Comparison of ENCODE assay signal across 12 mouse cellular contexts in the genomic region with DNA sequence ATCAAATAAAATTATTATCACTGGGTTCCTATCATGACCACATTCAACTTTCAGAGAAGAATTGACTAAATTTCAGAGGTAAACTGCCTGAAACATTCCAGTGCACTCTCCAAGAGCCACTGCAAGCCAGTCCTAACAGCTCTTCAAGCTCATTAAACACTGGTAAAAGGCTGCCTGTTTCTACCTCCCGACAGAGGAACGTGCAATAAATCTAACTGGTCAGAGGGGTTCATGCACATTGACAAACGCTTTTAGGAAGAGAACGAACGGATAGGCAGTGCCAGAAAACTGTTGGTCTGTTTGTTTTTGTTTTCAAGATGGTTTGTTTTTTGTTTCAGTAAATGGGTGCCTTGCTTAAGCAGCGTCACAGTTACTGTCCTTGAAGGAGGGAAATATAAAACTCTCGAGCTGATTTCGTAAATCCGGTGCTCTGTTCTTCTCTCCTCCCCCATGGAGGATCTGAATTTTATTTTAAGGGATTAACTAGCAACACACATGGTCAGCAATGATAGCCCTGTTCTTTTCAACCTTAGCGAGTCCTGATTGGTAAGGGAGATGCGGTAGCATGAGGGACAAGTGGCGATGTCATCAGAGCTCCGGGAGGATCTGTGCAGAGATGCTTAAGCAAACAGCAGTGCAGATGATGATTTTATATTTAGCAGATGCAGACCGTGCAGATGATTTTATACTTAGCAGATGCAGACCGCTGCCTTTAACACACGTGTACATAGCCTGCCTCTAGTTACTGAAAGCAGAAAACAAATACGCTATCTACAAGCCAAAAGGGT. TPM values are rescaled to one million over a fixed set of nuclear protein-coding genes. Genes with fewer than 3 reads are reported as not detected.
DNase-seq lines count a peak whose midpoint lies in the region; ATAC-seq and TF ChIP-seq lines count a peak whose summit lies in the region.
"Had no signal": no experiment of that assay in that cellular context is flagged by ENCODE, and none has a peak within 500 bp of the region (broad histone marks: within the 10 kb centered on the region; RNA-seq: fewer than 3 reads in every experiment).

No protein-coding gene starts in this region.

- H3K27me3 ChIP-seq in lung, postnatal 0 days (replicated peaks; ENCODE audit: insufficient read depth, low read length), result no peaks in the 10 kb centered on the region
- H3K27me3 ChIP-seq in limb, embryonic 11.5 days (ENCODE audit: control insufficient read depth, insufficient read depth, low read length), result no peaks in the 10 kb centered on the region
- H3K27me3 ChIP-seq in stomach, embryonic 16.5 days (ENCODE audit: control insufficient read depth, insufficient read depth, low read length), result no peaks in the 10 kb centered on the region

- no peak for TF ChIP-seq CTCF in gastrocnemius, adult 2 months (IDR thresholded peaks at IDR 0.05)
- no peak for TF ChIP-seq CTCF in lung, postnatal 0 days (IDR thresholded peaks at IDR 0.05)

- no peaks in the 10 kb centered on the region for H3K4me1 ChIP-seq in lung, postnatal 0 days (ENCODE audit: insufficient read depth, low read depth, low read length)
- peaks cover 22% of the 10 kb centered on the region for H3K4me1 ChIP-seq in limb, embryonic 11.5 days (ENCODE audit: control insufficient read depth, insufficient read depth, low read length)
- H3K4me1 ChIP-seq in stomach, embryonic 16.5 days (ENCODE audit: control insufficient read depth, insufficient read depth, low read length), result no peaks in the 10 kb centered on the region

- H3K4me3 ChIP-seq in gastrocnemius, adult 2 months, result peak overlapping the region; percentile 42
- H3K4me3 ChIP-seq in lung, postnatal 0 days (ENCODE audit: low read depth, low read length), result peak overlapping the region; percentile 6; the same call in 1 of the 2 replicates
- H3K4me3 ChIP-seq in limb, embryonic 11.5 days (ENCODE audit: low read depth, low read length), result no peak overlapping the region
- H3K4me3 ChIP-seq in stomach, embryonic 16.5 days (replicated peaks; ENCODE audit: low read length), result 0 out of 2 replicates have a peak overlapping the region, but pooled peaks have one; percentile 3

- H3K4me2 ChIP-seq in lung, postnatal 0 days (replicated peaks; ENCODE audit: low read depth, low read length), result peak overlapping the region; percentile 44
- peak overlapping the region; percentile 18; the same call in 1 of the 2 replicates for H3K4me2 ChIP-seq in limb, embryonic 11.5 days (ENCODE audit: low read depth, severe bottlenecking)
- peak overlapping the region; percentile 17 for H3K4me2 ChIP-seq in stomach, embryonic 16.5 days (ENCODE audit: low read depth, low read length)

- intact Hi-C loops in gastrocnemius, adult 2 months (cut with DNase I), result no loop called here

- no peaks in the 10 kb centered on the region for H3K36me3 ChIP-seq in lung, postnatal 0 days (ENCODE audit: insufficient read depth, low read length)
- no peaks in the 10 kb centered on the region for H3K36me3 ChIP-seq in limb, embryonic 11.5 days (ENCODE audit: control insufficient read depth, insufficient read depth, low read length)
- H3K36me3 ChIP-seq in stomach, embryonic 16.5 days (ENCODE audit: control insufficient read depth, insufficient read depth, low read length), result no peaks in the 10 kb centered on the region

- no peak for TF ChIP-seq EP300 in lung, postnatal 0 days (IDR thresholded peaks at IDR 0.05)

- H3K9ac ChIP-seq in lung, postnatal 0 days (replicated peaks; ENCODE audit: low read depth), result no peak overlapping the region
- H3K9ac ChIP-seq in limb, embryonic 11.5 days (ENCODE audit: low read length), result no peak overlapping the region; the same call in 1 of the 2 replicates
- H3K9ac ChIP-seq in stomach, embryonic 16.5 days (ENCODE audit: low read length), result no peak overlapping the region

- WGBS in lung, postnatal 0 days, result 29% methylated on average over 17 of the region's 17 CpGs
- WGBS in limb, embryonic 11.5 days, result 19% methylated on average over 17 of the region's 17 CpGs
- WGBS in stomach, embryonic 16.5 days, result 39% methylated on average over 17 of the region's 17 CpGs

- ATAC-seq in lung, postnatal 0 days, result no peak
- ATAC-seq in limb, embryonic 11.5 days (ENCODE audit: insufficient number of reproducible peaks, low FRiP score, low TSS enrichment, low read depth), result 0 out of 2 replicates have a peak, but pooled peaks have one; percentile 53
- no peak for ATAC-seq in stomach, embryonic 16.5 days (ENCODE audit: insufficient read depth, low FRiP score)

- no peak overlapping the region for H3K27ac ChIP-seq in gastrocnemius, adult 2 months
- H3K27ac ChIP-seq in lung, postnatal 0 days (ENCODE audit: low read length), result no peak overlapping the region
- no peak overlapping the region for H3K27ac ChIP-seq in limb, embryonic 11.5 days (replicated peaks; ENCODE audit: low read depth, low read length)
- H3K27ac ChIP-seq in stomach, embryonic 16.5 days (ENCODE audit: low read length), result no peak overlapping the region

- no peaks in the 10 kb centered on the region for H3K9me3 ChIP-seq in lung, postnatal 0 days (ENCODE audit: low read length)
- H3K9me3 ChIP-seq in limb, embryonic 11.5 days (ENCODE audit: control insufficient read depth, low read length), result no peaks in the 10 kb centered on the region
- no peaks in the 10 kb centered on the region for H3K9me3 ChIP-seq in stomach, embryonic 16.5 days (replicated peaks; ENCODE audit: control insufficient read depth, low read length)

- no peak for DNase-seq in gastrocnemius, adult 2 months
- DNase-seq in gastrocnemius, postnatal 4 days (ENCODE audit: low spot score in 2 of 2), result no peak
- DNase-seq in lung, postnatal 0 days (ENCODE audit: low spot score), result no peak
- no peak for DNase-seq in lung, postnatal 25 days (ENCODE audit: low spot score)
- no peak for DNase-seq in limb, embryonic 11.5 days (ENCODE audit: low spot score)
- DNase-seq in cerebellum, adult 8-10 months, result no peak
- no peak for DNase-seq in spleen, postnatal 36 days (ENCODE audit: low spot score in 2 of 2)
- DNase-seq: cerebellum, postnatal 14 days; liver had no signal

RNA-seq across cellular contexts. Expression of a gene that starts 23.0 kb away (rescaled TPM):
- 1 to 10 TPM; 2.5 to 5.2 TPM for total RNA-seq in gastrocnemius, adult 2 months (2021)
- total RNA-seq in gastrocnemius, postnatal 4 days (2021), result 1 to 10 TPM; 7.6 to 7.9 TPM
- polyA plus RNA-seq in lung, postnatal 0 days (2015; fragmentation: Nextera tagmentation; extraction: Ambion mirVana), result 1.5 and 2.0 TPM in 2 replicates
- 13.4 and 14.8 TPM in 2 replicates for polyA plus RNA-seq in limb, embryonic 11.5 days (2014; fragmentation: Nextera tagmentation; extraction: Ambion mirVana)
- polyA plus RNA-seq in stomach, embryonic 16.5 days (2015; fragmentation: Nextera tagmentation; extraction: Ambion mirVana), result 3.0 and 3.7 TPM in 2 replicates
- total RNA-seq: hematopoietic stem cell, adult 5-6 weeks; neutrophil, adult 5-6 weeks had no signal
